Mouse (Mus musculus) limb, embryonic 14.5 days (tissue): Measurements from ENCODE around the gene Cers6. TPM values are rescaled to one million over a fixed set of nuclear protein-coding genes. Genes with fewer than 3 reads are reported as not detected.

ENCODE experiments used
- ATAC-seq: fragments of 200-750 bp; cut with Nextera tagmentation; 2 replicates; pipeline ENCODE4 v1.8.0; 2017; ENCODE audit warnings: low read depth, moderate number of reproducible peaks, moderate TSS enrichment; ENCODE audit not compliant: low FRiP score
- DNase-seq: peaks from one replicate; pipeline ENCODE4 v3.0.0-alpha.2; 2015; ENCODE audit warnings: low spot score
- H3K27ac ChIP-seq: fragments of 300-500 bp; sonication (generic); replicated peaks from 2 replicates; pipeline ENCODE4 v1.5.1; 2014; ENCODE audit warnings: low read depth, mild to moderate bottlenecking, low read length, moderate library complexity, mixed read lengths
- H3K27me3 ChIP-seq: fragments of 300-500 bp; sonication (generic); 2 replicates; pipeline ENCODE4 v1.6.1; 2014; ENCODE audit warnings: low read length, mixed read lengths; ENCODE audit not compliant: control insufficient read depth, insufficient read depth
- H3K36me3 ChIP-seq: fragments of 300-500 bp; sonication (generic); 2 replicates; pipeline ENCODE4 v1.6.1; 2014; ENCODE audit warnings: mild to moderate bottlenecking, low read length, moderate library complexity, mixed read lengths; ENCODE audit not compliant: control insufficient read depth, insufficient read depth
- H3K4me1 ChIP-seq: fragments of 300-500 bp; sonication (generic); 2 replicates; pipeline ENCODE4 v1.6.1; 2014; ENCODE audit warnings: antibody characterized with exemption, low read length, mixed read lengths; ENCODE audit not compliant: control insufficient read depth, insufficient read depth
- H3K4me2 ChIP-seq: fragments of 300-500 bp; sonication (generic); replicated peaks from 2 replicates; pipeline ENCODE4 v1.6.1; 2014; ENCODE audit warnings: low read depth, mild to moderate bottlenecking, low read length, moderate library complexity; ENCODE audit not compliant: severe bottlenecking
- H3K4me3 ChIP-seq: fragments of 300-500 bp; sonication (generic); replicated peaks from 2 replicates; pipeline ENCODE4 v1.5.1; 2014; ENCODE audit warnings: low read length
- H3K9ac ChIP-seq: fragments of 300-500 bp; sonication (generic); 2 replicates; pipeline ENCODE4 v1.6.1; 2014; ENCODE audit warnings: mild to moderate bottlenecking, low read depth, low read length, moderate library complexity; ENCODE audit not compliant: severe bottlenecking
- H3K9me3 ChIP-seq: fragments of 300-500 bp; sonication (generic); 2 replicates; pipeline ENCODE4 v1.6.1; 2016; ENCODE audit warnings: low read length; ENCODE audit not compliant: control insufficient read depth
- POLR2A ChIP-seq: fragments of 200-500 bp; IDR thresholded peaks from 2 replicates; pipeline ENCODE4 v1.8.0; 2012; ENCODE audit warnings: inconsistent platforms, mild to moderate bottlenecking, moderate library complexity, borderline replicate concordance; ENCODE audit not compliant: insufficient read depth, insufficient read length; ENCODE audit errors: extremely low read depth
- WGBS: fragments of 180-500 bp; shearing (Covaris S2); extraction: QIAGEN DNeasy Blood & Tissue Kit; methylation state at CpG from one replicate; pipeline ENCODE4 v1.1.7; 2014; 5-methylcytosine and 5-hydroxymethylcytosine counted together
- polyA plus RNA-seq, 2 experiments: library from polyadenylated mRNA; depleted of rRNA in 1 of 2; stranded (reverse) in 1 of 2; unstranded in 1 of 2; fragments of >200 nt; fragmentation: Nextera tagmentation in 1 of 2; extraction: Ambion mirVana in 1 of 2; gene quantifications; 2 replicates each; pipeline versions ENCODE4 v1.2.1 to v1.2.3; 2012 to 2014

Cers6 gene
- polyA plus RNA-seq, 2 experiments, result 10.7 to 30.9 TPM

DNA sequence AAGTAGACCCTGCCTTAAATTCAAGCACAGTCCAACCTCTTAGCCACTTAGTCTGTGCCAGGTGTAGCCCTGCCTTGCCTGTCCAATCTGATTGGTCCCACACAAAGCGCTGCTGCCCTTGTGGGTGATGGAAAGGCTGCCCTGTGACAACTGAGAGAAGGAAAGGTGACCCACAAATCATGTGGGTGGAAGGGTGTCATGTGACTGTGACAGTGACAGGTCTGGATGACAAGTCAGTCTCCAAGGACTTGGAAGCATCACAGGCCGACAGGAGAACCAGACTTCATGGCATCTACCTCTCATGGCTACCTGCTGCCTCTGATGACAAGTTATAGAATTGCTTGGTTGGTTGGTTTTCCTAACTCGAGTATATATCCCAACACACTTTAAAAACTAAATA, 242.3 kb downstream of the Cers6 start:
- ATAC-seq (no peak), DNase-seq (no peak)
- WGBS, result 69% methylated on average over 3 of the region's 3 CpGs
- H3K4me3 ChIP-seq, result no peak overlapping the region
- H3K27ac ChIP-seq, result no peak overlapping the region
- H3K4me2 ChIP-seq, result no peak overlapping the region
- no peak overlapping the region for H3K9ac ChIP-seq
- H3K4me1 ChIP-seq, result peaks cover 1% of the 10 kb centered on the region; the same call in 1 of the 2 replicates
- no peaks in the 10 kb centered on the region for H3K27me3 ChIP-seq
- TF ChIP-seq POLR2A, result no peak
- H3K9me3 ChIP-seq, result no peaks in the 10 kb centered on the region
- H3K36me3 ChIP-seq, result peaks cover 7% of the 10 kb centered on the region; the same call in 1 of the 2 replicates

DNA sequence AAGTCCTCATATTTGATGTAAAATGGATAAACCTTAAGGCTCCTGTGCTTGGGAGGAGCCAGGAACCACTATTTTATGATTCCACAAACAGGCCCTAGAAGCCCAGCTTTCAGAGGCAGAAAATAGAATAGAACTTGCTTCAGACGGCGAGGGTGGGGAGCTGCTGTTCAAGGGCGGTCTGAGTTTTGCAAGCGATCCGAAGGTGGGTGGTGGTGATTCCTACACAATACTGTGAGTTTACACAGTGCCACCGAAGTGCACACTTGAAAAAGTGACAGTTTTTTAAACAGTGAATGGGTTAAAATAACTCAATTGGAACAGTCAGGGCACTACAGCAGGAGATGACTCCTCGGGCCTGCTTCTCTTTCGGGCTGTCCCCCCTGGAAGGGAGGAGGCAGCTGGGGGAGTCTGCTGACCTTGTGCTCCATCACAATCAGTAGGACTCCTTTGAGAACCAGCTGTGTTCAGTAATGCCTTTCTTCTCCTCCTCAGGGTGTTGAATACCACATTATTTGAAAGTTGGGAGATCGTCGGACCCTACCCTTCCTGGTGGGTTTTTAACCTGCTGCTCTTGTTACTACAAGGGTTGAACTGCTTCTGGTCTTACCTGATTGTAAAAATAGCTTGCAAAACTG, 243.4 kb downstream of the Cers6 start:
- no peak for TF ChIP-seq POLR2A
- Histone ChIP-seq H3K4me3 (no peak overlapping the region), H3K9me3 (no peaks in the 10 kb centered on the region), H3K27me3 (no peaks in the 10 kb centered on the region), H3K27ac (no peak overlapping the region), H3K4me2 (no peak overlapping the region), H3K36me3 (peaks cover 8% of the 10 kb centered on the region; the same call in 1 of the 2 replicates), H3K4me1 (peaks cover 11% of the 10 kb centered on the region), H3K9ac (no peak overlapping the region)
- no peak for ATAC-seq
- DNase-seq, result no peak
- 75% methylated on average over 10 of the region's 10 CpGs for WGBS

DNA sequence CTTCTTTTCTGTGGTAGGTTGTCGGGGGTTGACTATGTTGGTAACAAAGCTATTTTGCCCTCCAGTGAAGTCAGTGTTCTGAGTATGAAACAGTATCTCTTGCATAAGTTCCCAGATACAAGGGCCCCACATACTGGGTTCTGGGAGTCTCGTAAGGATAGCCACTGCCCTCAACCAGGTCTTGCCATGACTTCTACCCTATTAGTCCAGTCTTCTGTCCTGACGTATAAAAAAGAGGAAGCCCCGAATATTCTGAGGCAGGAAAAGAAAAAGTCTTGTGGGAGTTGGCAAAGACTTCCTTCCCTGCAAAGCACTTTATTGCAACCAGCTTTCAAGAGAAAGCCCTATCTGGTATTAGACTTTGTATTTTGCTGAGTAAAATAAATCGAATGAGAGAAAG, 248.0 kb downstream of the Cers6 start:
- Histone ChIP-seq H3K4me2 (0 out of 2 replicates have a peak overlapping the region, but pooled peaks have one; percentile 11), H3K9me3 (no peaks in the 10 kb centered on the region), H3K4me3 (no peak overlapping the region), H3K4me1 (peaks cover 16% of the 10 kb centered on the region), H3K9ac (no peak overlapping the region), H3K27me3 (no peaks in the 10 kb centered on the region), H3K27ac (peak overlapping the region; percentile 67), H3K36me3 (peaks cover 8% of the 10 kb centered on the region; the same call in 1 of the 2 replicates)
- 41% methylated on average over 5 of the region's 5 CpGs for WGBS
- ATAC-seq (peak; percentile 32), DNase-seq (no peak)
- no peak for TF ChIP-seq POLR2A

DNA sequence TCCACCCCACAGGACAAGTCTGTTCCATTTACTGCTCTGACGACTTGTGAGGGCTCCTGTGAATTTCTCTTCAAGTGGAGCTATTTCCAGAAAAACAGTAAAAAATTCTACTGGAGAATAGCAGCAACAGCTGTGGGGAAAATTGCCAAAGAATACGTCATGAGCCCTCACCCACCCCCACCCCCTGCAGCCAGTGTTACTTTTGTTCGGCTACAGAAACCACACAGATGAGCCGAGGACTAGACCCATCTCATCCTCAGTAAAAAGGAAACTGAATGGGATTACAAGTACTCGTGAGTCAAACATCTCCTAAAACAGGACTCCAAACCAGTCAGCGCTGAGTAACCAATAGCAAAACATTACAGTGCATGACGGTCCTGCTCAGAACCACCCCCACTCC, 248.5 kb downstream of the Cers6 start:
- ATAC-seq (peak; percentile 83), DNase-seq (peak; percentile 87)
- H3K4me2 ChIP-seq, result no peak overlapping the region
- 33% methylated on average over 7 of the region's 7 CpGs for WGBS
- H3K4me3 ChIP-seq, result no peak overlapping the region
- peaks cover 16% of the 10 kb centered on the region for H3K4me1 ChIP-seq
- H3K36me3 ChIP-seq, result peaks cover 8% of the 10 kb centered on the region; the same call in 1 of the 2 replicates
- 0 out of 2 replicates have a peak overlapping the region, but pooled peaks have one; percentile 19 for H3K27ac ChIP-seq
- H3K9me3 ChIP-seq, result no peaks in the 10 kb centered on the region
- no peak for TF ChIP-seq POLR2A
- H3K27me3 ChIP-seq, result no peaks in the 10 kb centered on the region
- H3K9ac ChIP-seq, result no peak overlapping the region

DNA sequence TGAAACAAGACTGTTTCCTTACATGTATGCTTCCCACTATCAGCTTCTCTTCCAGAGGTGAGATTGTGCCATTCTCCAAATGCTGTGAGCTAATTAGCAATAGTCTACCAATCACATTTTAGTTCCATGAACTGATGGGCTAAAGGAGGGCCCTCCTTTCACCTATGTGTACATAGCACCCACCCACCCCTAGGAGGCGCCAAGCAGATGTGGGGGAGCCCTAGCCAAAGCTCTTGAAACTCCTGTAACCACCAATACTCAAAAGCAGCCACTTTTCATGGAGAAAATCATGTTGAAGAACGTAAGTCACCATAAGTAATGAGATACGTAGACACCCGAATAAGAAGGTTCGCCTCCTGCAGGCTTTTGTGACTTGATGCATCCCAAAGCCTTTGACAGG, 251.4 kb downstream of the Cers6 start:
- no peak overlapping the region for H3K4me3 ChIP-seq
- no peaks in the 10 kb centered on the region for H3K27me3 ChIP-seq
- H3K27ac ChIP-seq, result no peak overlapping the region
- H3K36me3 ChIP-seq, result 0 out of 2 replicates have a peak, but pooled peaks cover 4% of the 10 kb centered on the region
- no peak for DNase-seq
- WGBS, result 88% methylated on average over 5 of the region's 5 CpGs
- peaks cover 16% of the 10 kb centered on the region for H3K4me1 ChIP-seq
- no peak overlapping the region for H3K9ac ChIP-seq
- ATAC-seq, result no peak
- H3K9me3 ChIP-seq, result no peaks in the 10 kb centered on the region
- TF ChIP-seq POLR2A, result no peak
- H3K4me2 ChIP-seq, result no peak overlapping the region
